In genomic region chr14:46387821-46388481, GRCm38 (mm10) we compare ENCODE assay signal across 8 mouse cellular contexts. TPM values are rescaled to one million over a fixed set of nuclear protein-coding genes. Genes with fewer than 3 reads are reported as not detected.
DNase-seq lines count a peak whose midpoint lies in the region; TF ChIP-seq lines count a peak whose summit lies in the region.

No protein-coding gene starts in this region.

- H3K4me3 ChIP-seq in bone marrow macrophage, adult 2 months (ENCODE audit: insufficient read depth, low read length), result peak overlapping the region; percentile 20; the same call in 1 of the 2 replicates

- no peak for TF ChIP-seq CTCF in bone marrow macrophage, adult 2 months (IDR thresholded peaks at IDR 0.05; ENCODE audit: low read depth, low read length)

- peak; percentile 64 for DNase-seq in ES-CJ7 (ENCODE audit: low read depth, low spot score)
- peak; percentile 53 to 74 for DNase-seq in gastrocnemius, postnatal 4 days (ENCODE audit: low spot score in 2 of 2)
- DNase-seq in kidney, adult 11 months, result peak; percentile 60
- peak; percentile 54 to 55 for DNase-seq in lung, adult 18-20 months
- peak; percentile 63 for DNase-seq in retina, embryonic 14.5 days (ENCODE audit: low spot score)
- no peak for DNase-seq in left cerebral cortex, postnatal 14 days (ENCODE audit: low spot score in 2 of 2)
- no peak for DNase-seq in c-Kit-positive CD71-positive TER-119-positive erythroid progenitor cells, embryonic 14.5 days (ENCODE audit: low spot score)

- H3K27ac ChIP-seq in bone marrow macrophage, adult 2 months (ENCODE audit: insufficient read depth, low read depth, low read length), result no peak overlapping the region

- TF ChIP-seq POLR2A in bone marrow macrophage, adult 2 months (IDR thresholded peaks at IDR 0.05; ENCODE audit: borderline replicate concordance, low read depth, low read length), result no peak

- intact Hi-C loops in left cerebral cortex, postnatal 14 days (cut with DNase I), result loop anchor here (10.0 kb wide), 1 partner anchor 393 kb away; no protein-coding TSS in a partner anchor

- no peaks in the 10 kb centered on the region for H3K4me1 ChIP-seq in bone marrow macrophage, adult 2 months (ENCODE audit: control insufficient read depth, insufficient read depth, low read length)

RNA-seq across cellular contexts. Expression of gene Bmp4, which starts 2.5 kb away (rescaled TPM):
- polyA plus RNA-seq in bone marrow macrophage, adult 2 months (2012; ENCODE audit: insufficient read depth, insufficient read length, missing spikeins), result not detected in 2 replicates
- 10 to 100 TPM; 19.5 to 34.7 TPM for total RNA-seq in gastrocnemius, postnatal 4 days (2021)
- 10 to 100 TPM; 12.3 to 13.5 TPM for total RNA-seq in left cerebral cortex, postnatal 14 days (2021)

RNA-seq across cellular contexts. Expression of gene Gm15217, which starts 8.7 kb away (rescaled TPM):
- polyA plus RNA-seq in bone marrow macrophage, adult 2 months (2012; ENCODE audit: insufficient read depth, insufficient read length, missing spikeins), result not detected in 2 replicates
- total RNA-seq in gastrocnemius, postnatal 4 days (2021), result not detected
- not detected for total RNA-seq in left cerebral cortex, postnatal 14 days (2021)

Comparison
In these comparisons a context has a peak if more than half of its experiments do, and no peak if none do; other contexts are left out.
1. DNase-seq: peak in ES-CJ7 (single experiment), gastrocnemius, postnatal 4 days (2 of 2), kidney, adult 11 months (single experiment), lung, adult 18-20 months (2 of 2) and retina, embryonic 14.5 days (single experiment); none in left cerebral cortex, postnatal 14 days (0 of 2) and c-Kit-positive CD71-positive TER-119-positive erythroid progenitor cells, embryonic 14.5 days (single experiment).